Mouse (Mus musculus) G1E (cell line): ENCODE results near the gene Spata2.

Experiments used
- CTCF ChIP-seq: IDR thresholded peaks from 2 replicates; pipeline ENCODE4 v1.5.1; 2012; ENCODE audit warnings: low read depth, low read length, inconsistent platforms, mixed read lengths
- GATA1 ChIP-seq: IDR thresholded peaks from 2 replicates; pipeline ENCODE4 v1.6.1; 2012; ENCODE audit warnings: borderline replicate concordance, low read length, inconsistent platforms, mixed read lengths
- POLR2AphosphoS5 ChIP-seq: IDR thresholded peaks from 2 replicates; pipeline ENCODE4 v1.6.1; 2012; ENCODE audit warnings: low read depth, low read length, inconsistent platforms; ENCODE audit not compliant: insufficient replicate concordance

- TF ChIP-seq CTCF (no peak), POLR2AphosphoS5 (no peak), GATA1 (no peak)
Measured at GRCm38 (mm10) chr2:167505127-167505526, 12.4 kb upstream of the Spata2 start.
